Mouse (Mus musculus) kidney, postnatal 0 days (tissue): Measurements from ENCODE around the gene Hnrnph2. TPM values are rescaled to one million over a fixed set of nuclear protein-coding genes. Genes with fewer than 3 reads are reported as not detected.

Experiments used
- ATAC-seq: fragments of 200-750 bp; cut with Nextera tagmentation; replicated peaks from 2 replicates; pipeline ENCODE4 v1.8.0; 2017; ENCODE audit warnings: low read depth, moderate number of reproducible peaks, moderate TSS enrichment, moderate library complexity; ENCODE audit not compliant: low FRiP score
- DNase-seq: peaks from one replicate; pipeline ENCODE4 v3.0.0-alpha.2; 2016; ENCODE audit warnings: low spot score
- H3K27ac ChIP-seq: fragments of 300-500 bp; sonication (generic); 2 replicates; pipeline ENCODE4 v1.5.1; 2014; ENCODE audit warnings: mild to moderate bottlenecking
- H3K27me3 ChIP-seq: fragments of 300-500 bp; sonication (generic); 2 replicates; pipeline ENCODE4 v1.6.1; 2014; ENCODE audit warnings: low read length, mixed read lengths; ENCODE audit not compliant: insufficient read depth
- H3K36me3 ChIP-seq: fragments of 300-500 bp; sonication (generic); 2 replicates; pipeline ENCODE4 v1.6.1; 2014; ENCODE audit warnings: low read length, mixed read lengths; ENCODE audit not compliant: insufficient read depth
- H3K4me1 ChIP-seq: fragments of 300-500 bp; sonication (generic); replicated peaks from 2 replicates; pipeline ENCODE4 v1.6.1; 2014; ENCODE audit warnings: antibody characterized with exemption, low read length, mixed read lengths; ENCODE audit not compliant: insufficient read depth
- H3K4me2 ChIP-seq: fragments of 300-500 bp; sonication (generic); 2 replicates; pipeline ENCODE4 v1.6.1; 2014; ENCODE audit warnings: mild to moderate bottlenecking, low read length, moderate library complexity, mixed read lengths
- H3K4me3 ChIP-seq: fragments of 300-500 bp; sonication (generic); replicated peaks from 2 replicates; pipeline ENCODE4 v1.5.1; 2014; ENCODE audit warnings: low read depth, low read length
- H3K9ac ChIP-seq: fragments of 300-500 bp; sonication (generic); 2 replicates; pipeline ENCODE4 v1.6.1; 2014; ENCODE audit warnings: low read depth, low read length
- H3K9me3 ChIP-seq: fragments of 300-500 bp; sonication (generic); replicated peaks from 2 replicates; pipeline ENCODE4 v1.6.1; 2016; ENCODE audit warnings: low read length, inconsistent platforms, mixed read lengths
- CTCF ChIP-seq: IDR thresholded peaks from 2 replicates; pipeline ENCODE4 v1.5.1; 2016; ENCODE audit warnings: antibody characterized with exemption, low read depth, mild to moderate bottlenecking, moderate library complexity
- WGBS: fragments of 180-500 bp; shearing (Covaris S2); extraction: QIAGEN DNeasy Blood & Tissue Kit; methylation state at CpG from one replicate; pipeline ENCODE4 v1.1.7; 2014; 5-methylcytosine and 5-hydroxymethylcytosine counted together
- polyA plus RNA-seq: library from polyadenylated mRNA; unstranded; fragments of >200 nt; fragmentation: Nextera tagmentation; extraction: Ambion mirVana; gene quantifications from 2 replicates; pipeline ENCODE4 v1.2.1, GENCODE M21; 2015

Hnrnph2 gene
- polyA plus RNA-seq, 1 experiment from 2014 or later: 125 TPM

GRCm38 (mm10) chrX:134610984-134611383 lies 10.0 kb downstream of the Hnrnph2 start:
- Histone ChIP-seq H3K27ac (no peak overlapping the region), H3K27me3 (no peaks in the 10 kb centered on the region), H3K4me2 (no peak overlapping the region), H3K9ac (no peak overlapping the region), H3K9me3 (no peaks in the 10 kb centered on the region), H3K4me3 (no peak overlapping the region), H3K36me3 (no peaks in the 10 kb centered on the region), H3K4me1 (no peaks in the 10 kb centered on the region)
- ATAC-seq (no peak), DNase-seq (peak; percentile 35)
- TF ChIP-seq CTCF: no peak
- 68% methylated on average over 4 of the region's 4 CpGs for WGBS

GRCm38 (mm10) chrX:134612285-134612959 lies 11.4 kb downstream of the Hnrnph2 start:
- H3K9ac ChIP-seq: 0 out of 2 replicates have a peak overlapping the region, but pooled peaks have one; percentile 1
- H3K27me3 ChIP-seq: peaks cover 1% of the 10 kb centered on the region; the same call in 1 of the 2 replicates
- H3K9me3 ChIP-seq: no peaks in the 10 kb centered on the region
- DNase-seq (peak; percentile 90), ATAC-seq (peak; percentile 89)
- no peaks in the 10 kb centered on the region for H3K4me1 ChIP-seq
- TF ChIP-seq CTCF: no peak
- no peaks in the 10 kb centered on the region for H3K36me3 ChIP-seq
- peak overlapping the region; percentile 23; the same call in 1 of the 2 replicates for H3K4me3 ChIP-seq
- H3K4me2 ChIP-seq: peak overlapping the region; percentile 46
- 23% methylated on average over 14 of the region's 15 CpGs for WGBS
- peak overlapping the region; percentile 82 for H3K27ac ChIP-seq

- ATAC-seq (no peak), DNase-seq (no peak)
- no peaks in the 10 kb centered on the region for H3K4me1 ChIP-seq
- no peak overlapping the region for H3K9ac ChIP-seq
- 49% methylated on average over 2 of the region's 2 CpGs for WGBS
- H3K4me3 ChIP-seq: no peak overlapping the region
- H3K36me3 ChIP-seq: no peaks in the 10 kb centered on the region
- TF ChIP-seq CTCF: peak; percentile 39; the same call in 1 of the 2 replicates
- no peaks in the 10 kb centered on the region for H3K9me3 ChIP-seq
- H3K27me3 ChIP-seq: peaks cover 3% of the 10 kb centered on the region; the same call in 1 of the 2 replicates
- H3K27ac ChIP-seq: no peak overlapping the region
- no peak overlapping the region for H3K4me2 ChIP-seq
These were observed 13.3 kb downstream of the Hnrnph2 start for GRCm38 (mm10) chrX:134614306-134614705.

- ATAC-seq: no peak
These were observed 18.7 kb downstream of the Hnrnph2 start for GRCm38 (mm10) chrX:134619695-134620094.

GRCm38 (mm10) chrX:134620254-134620865 lies 19.4 kb downstream of the Hnrnph2 start:
- TF ChIP-seq CTCF: no peak
- H3K27me3 ChIP-seq: peaks cover 3% of the 10 kb centered on the region
- 65% methylated on average over 8 of the region's 8 CpGs for WGBS
- H3K9me3 ChIP-seq: no peaks in the 10 kb centered on the region
- no peak overlapping the region for H3K4me3 ChIP-seq
- DNase-seq (no peak), ATAC-seq (no peak)
- no peak overlapping the region for H3K4me2 ChIP-seq
- no peak overlapping the region for H3K9ac ChIP-seq
- no peak overlapping the region for H3K27ac ChIP-seq
- no peaks in the 10 kb centered on the region for H3K36me3 ChIP-seq
- H3K4me1 ChIP-seq: no peaks in the 10 kb centered on the region

More at GRCm38 (mm10) chrX:134619695-134620094, 18.7 kb downstream of the Hnrnph2 start:
- Histone ChIP-seq H3K4me3 (no peak overlapping the region), H3K9ac (no peak overlapping the region), H3K27me3 (peaks cover 3% of the 10 kb centered on the region), H3K9me3 (no peaks in the 10 kb centered on the region), H3K36me3 (no peaks in the 10 kb centered on the region), H3K27ac (no peak overlapping the region), H3K4me1 (no peaks in the 10 kb centered on the region), H3K4me2 (no peak overlapping the region)
- DNase-seq: no peak
- 55% methylated on average over 9 of the region's 9 CpGs for WGBS
- TF ChIP-seq CTCF: no peak

DNA sequence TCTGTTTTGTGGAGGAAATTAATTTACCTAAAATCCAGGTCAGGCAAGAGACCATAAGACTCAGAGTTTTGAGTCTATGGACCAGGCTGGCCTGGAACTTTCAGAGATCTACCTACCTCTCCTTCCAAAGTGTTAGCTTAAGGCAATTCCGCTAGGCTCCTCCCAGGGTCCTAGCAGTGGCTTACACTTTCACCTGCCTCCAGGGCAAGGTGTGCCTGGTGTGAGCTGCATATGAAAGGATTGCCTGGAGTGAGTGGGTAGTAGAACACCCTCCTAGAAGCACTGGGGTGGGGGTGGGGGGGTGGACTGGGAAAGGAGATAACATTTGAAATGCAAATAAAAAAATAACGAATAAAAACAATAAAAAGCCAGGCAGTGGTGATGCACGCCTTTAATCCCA lies 20.7 kb downstream of the Hnrnph2 start:
- no peak overlapping the region for H3K4me2 ChIP-seq
- H3K4me3 ChIP-seq: no peak overlapping the region
- no peaks in the 10 kb centered on the region for H3K9me3 ChIP-seq
- no peak overlapping the region for H3K9ac ChIP-seq
- no peak for ATAC-seq
- no peaks in the 10 kb centered on the region for H3K36me3 ChIP-seq
- no peak for TF ChIP-seq CTCF
- H3K27me3 ChIP-seq: peaks cover 3% of the 10 kb centered on the region
- H3K4me1 ChIP-seq: no peaks in the 10 kb centered on the region
- 75% methylated on average over 3 of the region's 3 CpGs for WGBS
- no peak for DNase-seq
- no peak overlapping the region for H3K27ac ChIP-seq
